Mouse (Mus musculus): ENCODE results near the gene Cyb561d2. TPM values are rescaled to one million over a fixed set of nuclear protein-coding genes. Genes with fewer than 3 reads are reported as not detected.

Gene Cyb561d2
- total and polyA plus RNA-seq, 2 experiments: 11.0 to 33.7 TPM

DNA sequence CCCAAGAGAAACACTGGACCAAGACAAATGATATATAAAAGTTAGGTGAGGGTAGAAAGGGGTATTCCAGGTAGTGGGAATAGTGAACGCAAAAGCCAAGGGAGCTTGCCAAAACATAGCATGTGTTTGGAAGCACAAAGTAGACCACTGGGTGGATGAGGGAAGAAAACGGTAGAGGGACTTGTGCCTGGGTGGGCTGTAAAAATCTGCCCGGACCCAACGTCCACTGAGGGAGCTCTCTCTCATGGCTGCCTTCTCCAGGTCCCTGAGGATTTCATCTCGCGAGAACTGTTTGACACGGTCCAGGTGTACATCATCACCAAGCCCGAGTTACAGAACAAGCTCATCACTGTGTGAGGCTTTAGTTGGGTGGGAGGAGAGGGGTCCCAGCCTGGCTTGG, 728 bp upstream of the Cyb561d2 start:
- H3K27me3 ChIP-seq (ENCODE audit: control insufficient read depth, insufficient read depth, low read length): no peaks in the 10 kb centered on the region
- TF ChIP-seq CTCF (IDR thresholded peaks at IDR 0.05; ENCODE audit: low read depth, low read length) (no peak), POLR2A (IDR thresholded peaks at IDR 0.05; ENCODE audit: extremely low read depth, insufficient read depth, low read length) (no peak)
- no peak overlapping the region; the same call in 1 of the 2 replicates for H3K9ac ChIP-seq (ENCODE audit: low read depth, low read length)
- no peak for DNase-seq (ENCODE audit: extremely low read depth, low read depth, low spot score)
- H3K79me2 ChIP-seq (ENCODE audit: control insufficient read depth, insufficient read depth, low read length): no peaks in the 10 kb centered on the region
- no peak overlapping the region for H3K4me3 ChIP-seq (ENCODE audit: insufficient read depth, low read depth, low read length)
- no peaks in the 10 kb centered on the region; the same call in 1 of the 2 replicates for H3K36me3 ChIP-seq (ENCODE audit: control insufficient read depth, insufficient read depth, low read length)
- H3K4me1 ChIP-seq (ENCODE audit: control insufficient read depth, insufficient read depth, low read length): peaks cover 7% of the 10 kb centered on the region; the same call in 1 of the 2 replicates
- H3K27ac ChIP-seq (replicated peaks; ENCODE audit: insufficient read depth, low read depth, low read length): no peak overlapping the region
- 44% methylated on average over 8 of the region's 8 CpGs for WGBS

DNA sequence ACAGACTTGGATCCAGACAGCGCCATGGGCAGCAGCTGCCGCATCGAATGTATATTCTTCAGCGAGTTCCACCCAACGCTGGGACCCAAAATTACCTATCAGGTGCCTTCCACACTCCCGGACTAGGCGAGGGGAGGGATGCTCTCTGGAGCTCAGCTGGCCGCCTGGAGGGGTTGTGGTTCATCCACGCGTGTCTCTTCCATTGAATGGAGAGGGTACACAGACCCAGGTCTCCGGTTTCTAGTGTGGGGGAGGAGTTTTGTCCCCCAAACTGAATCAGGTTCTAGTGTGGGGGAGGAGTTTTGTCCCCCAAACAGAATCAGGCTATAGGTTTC, 326 bp upstream of the Cyb561d2 start:
- 1% methylated on average over 11 of the region's 11 CpGs for WGBS
- peak overlapping the region; percentile 74 for H3K4me3 ChIP-seq (ENCODE audit: insufficient read depth, low read depth, low read length)
- H3K9ac ChIP-seq (ENCODE audit: low read depth, low read length): peak overlapping the region; percentile 63
- DNase-seq (ENCODE audit: extremely low read depth, low read depth, low spot score): no peak
- TF ChIP-seq POLR2A (IDR thresholded peaks at IDR 0.05; ENCODE audit: extremely low read depth, insufficient read depth, low read length): no peak
- no peak for TF ChIP-seq CTCF (IDR thresholded peaks at IDR 0.05; ENCODE audit: low read depth, low read length)
- no peaks in the 10 kb centered on the region for H3K27me3 ChIP-seq (ENCODE audit: control insufficient read depth, insufficient read depth, low read length)
- H3K36me3 ChIP-seq (ENCODE audit: control insufficient read depth, insufficient read depth, low read length): no peaks in the 10 kb centered on the region; the same call in 1 of the 2 replicates
- peaks cover 7% of the 10 kb centered on the region for H3K4me1 ChIP-seq (ENCODE audit: control insufficient read depth, insufficient read depth, low read length)
- H3K27ac ChIP-seq (replicated peaks; ENCODE audit: insufficient read depth, low read depth, low read length): peak overlapping the region; percentile 20; the same call in 1 of the 2 replicates
- H3K79me2 ChIP-seq (ENCODE audit: control insufficient read depth, insufficient read depth, low read length): peaks cover 3% of the 10 kb centered on the region; the same call in 1 of the 2 replicates

DNA sequence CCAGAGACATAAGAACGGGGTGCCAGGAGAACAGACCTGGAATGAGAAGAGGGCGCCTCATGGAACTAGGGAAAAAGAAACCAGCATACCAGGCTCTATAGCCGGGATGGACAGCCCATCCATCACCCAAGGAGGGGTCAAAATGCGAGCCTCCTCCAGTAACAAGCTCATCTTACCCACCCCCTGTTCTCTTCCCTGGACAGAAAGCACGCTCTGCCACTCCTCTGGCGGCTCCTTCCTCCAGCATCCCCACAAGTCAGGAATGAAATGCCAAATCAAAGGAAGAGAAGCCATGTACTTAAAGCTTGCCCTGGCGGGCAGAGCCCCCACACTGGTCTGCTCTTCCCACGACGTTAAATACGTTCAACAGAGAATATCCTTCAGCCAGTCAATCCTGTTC, 988 bp downstream of the Cyb561d2 start:
- no peaks in the 10 kb centered on the region for H3K27me3 ChIP-seq (ENCODE audit: control insufficient read depth, insufficient read depth, low read length)
- no peak overlapping the region for H3K27ac ChIP-seq (replicated peaks; ENCODE audit: insufficient read depth, low read depth, low read length)
- H3K36me3 ChIP-seq (ENCODE audit: control insufficient read depth, insufficient read depth, low read length): no peaks in the 10 kb centered on the region; the same call in 1 of the 2 replicates
- peaks cover 10% of the 10 kb centered on the region; the same call in 1 of the 2 replicates for H3K79me2 ChIP-seq (ENCODE audit: control insufficient read depth, insufficient read depth, low read length)
- no peak for TF ChIP-seq POLR2A (IDR thresholded peaks at IDR 0.05; ENCODE audit: extremely low read depth, insufficient read depth, low read length)
- TF ChIP-seq CTCF (IDR thresholded peaks at IDR 0.05; ENCODE audit: low read depth, low read length): no peak
- peaks cover 15% of the 10 kb centered on the region for H3K4me1 ChIP-seq (ENCODE audit: control insufficient read depth, insufficient read depth, low read length)
- no peak overlapping the region for H3K4me3 ChIP-seq (ENCODE audit: insufficient read depth, low read depth, low read length)
- no peak overlapping the region for H3K9ac ChIP-seq (ENCODE audit: low read depth, low read length)
- WGBS: 45% methylated on average over 10 of the region's 10 CpGs
- no peak for DNase-seq (ENCODE audit: extremely low read depth, low read depth, low spot score)

DNA sequence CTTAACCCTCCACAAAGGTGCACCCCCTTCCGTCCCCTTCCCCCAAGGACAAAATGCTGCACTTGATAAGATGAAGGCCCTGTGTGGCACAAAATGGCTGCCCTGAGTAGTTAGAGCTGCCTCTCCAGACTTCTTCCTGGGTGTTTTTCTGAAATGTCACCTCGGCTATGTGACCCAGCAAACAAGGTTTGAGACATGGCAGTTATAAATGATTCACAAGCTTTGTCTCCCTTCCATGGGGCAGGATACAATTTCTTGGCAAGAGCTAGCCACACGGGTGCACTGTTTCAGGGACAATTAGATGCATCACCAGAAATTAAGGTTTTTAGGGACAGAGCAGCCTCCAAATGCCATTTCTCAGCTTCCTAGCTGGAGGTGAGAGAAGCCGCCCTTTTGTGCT, 1.6 kb downstream of the Cyb561d2 start:
- DNase-seq (ENCODE audit: extremely low read depth, low read depth, low spot score): no peak
- peaks cover 16% of the 10 kb centered on the region; the same call in 1 of the 2 replicates for H3K79me2 ChIP-seq (ENCODE audit: control insufficient read depth, insufficient read depth, low read length)
- TF ChIP-seq CTCF (IDR thresholded peaks at IDR 0.05; ENCODE audit: low read depth, low read length) (no peak), POLR2A (IDR thresholded peaks at IDR 0.05; ENCODE audit: extremely low read depth, insufficient read depth, low read length) (no peak)
- no peak overlapping the region for H3K9ac ChIP-seq (ENCODE audit: low read depth, low read length)
- H3K4me3 ChIP-seq (ENCODE audit: insufficient read depth, low read depth, low read length): no peak overlapping the region
- H3K27ac ChIP-seq (replicated peaks; ENCODE audit: insufficient read depth, low read depth, low read length): no peak overlapping the region
- no peaks in the 10 kb centered on the region for H3K27me3 ChIP-seq (ENCODE audit: control insufficient read depth, insufficient read depth, low read length)
- 68% methylated on average over 4 of the region's 4 CpGs for WGBS
- H3K36me3 ChIP-seq (ENCODE audit: control insufficient read depth, insufficient read depth, low read length): no peaks in the 10 kb centered on the region; the same call in 1 of the 2 replicates
- H3K4me1 ChIP-seq (ENCODE audit: control insufficient read depth, insufficient read depth, low read length): peaks cover 20% of the 10 kb centered on the region

DNA sequence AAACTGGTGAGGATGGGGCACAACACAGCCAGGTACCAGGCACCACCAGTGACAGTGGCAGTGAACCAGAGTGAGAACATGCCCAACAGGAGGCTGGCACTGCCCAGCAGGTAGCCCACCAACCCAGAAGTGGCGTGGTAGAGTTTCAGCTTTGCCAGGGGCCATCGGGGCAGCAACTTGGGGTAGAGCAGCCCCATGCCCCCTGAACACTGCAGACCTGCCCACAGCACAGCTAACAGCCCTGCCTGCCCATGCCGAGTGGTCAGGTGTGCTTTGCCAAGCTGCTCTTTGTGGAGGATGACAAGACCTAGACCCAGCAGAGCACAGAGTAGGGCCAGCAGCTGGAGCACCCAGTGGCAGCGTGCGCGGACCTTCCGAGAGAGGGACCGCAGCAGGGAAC, 2.1 kb downstream of the Cyb561d2 start:
- TF ChIP-seq CTCF (IDR thresholded peaks at IDR 0.05; ENCODE audit: low read depth, low read length): no peak
- no peak for TF ChIP-seq POLR2A (IDR thresholded peaks at IDR 0.05; ENCODE audit: extremely low read depth, insufficient read depth, low read length)
- Histone ChIP-seq H3K27me3 (ENCODE audit: control insufficient read depth, insufficient read depth, low read length) (no peaks in the 10 kb centered on the region), H3K4me3 (ENCODE audit: insufficient read depth, low read depth, low read length) (no peak overlapping the region), H3K27ac (replicated peaks; ENCODE audit: insufficient read depth, low read depth, low read length) (no peak overlapping the region), H3K4me1 (ENCODE audit: control insufficient read depth, insufficient read depth, low read length) (peaks cover 24% of the 10 kb centered on the region), H3K36me3 (ENCODE audit: control insufficient read depth, insufficient read depth, low read length) (no peaks in the 10 kb centered on the region; the same call in 1 of the 2 replicates), H3K9ac (ENCODE audit: low read depth, low read length) (no peak overlapping the region), H3K79me2 (ENCODE audit: control insufficient read depth, insufficient read depth, low read length) (peaks cover 20% of the 10 kb centered on the region; the same call in 1 of the 2 replicates)
- 96% methylated on average over 8 of the region's 8 CpGs for WGBS
- DNase-seq (ENCODE audit: extremely low read depth, low read depth, low spot score): no peak

DNA sequence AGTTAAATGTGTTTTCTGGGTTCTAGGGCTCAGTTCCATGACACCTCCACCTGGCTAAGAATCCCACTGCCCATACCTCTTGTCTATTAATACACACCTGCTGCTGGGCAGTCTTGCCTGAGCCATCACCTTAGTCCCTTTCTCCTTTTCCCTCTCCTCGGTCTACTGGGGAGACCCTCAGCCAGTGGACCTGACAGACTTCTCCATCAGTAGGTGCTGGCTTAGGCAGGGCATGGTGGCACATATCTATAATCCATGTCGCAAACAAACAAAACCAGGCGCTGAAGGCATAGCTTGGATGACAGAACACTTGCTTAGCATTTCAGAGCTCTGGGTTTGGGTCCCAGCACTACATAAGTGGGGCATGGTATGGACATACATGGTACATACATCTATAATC, 3.3 kb downstream of the Cyb561d2 start:
- no peak overlapping the region for H3K27ac ChIP-seq (replicated peaks; ENCODE audit: insufficient read depth, low read depth, low read length)
- no peaks in the 10 kb centered on the region for H3K27me3 ChIP-seq (ENCODE audit: control insufficient read depth, insufficient read depth, low read length)
- peaks cover 28% of the 10 kb centered on the region; the same call in 1 of the 2 replicates for H3K79me2 ChIP-seq (ENCODE audit: control insufficient read depth, insufficient read depth, low read length)
- no peaks in the 10 kb centered on the region; the same call in 1 of the 2 replicates for H3K36me3 ChIP-seq (ENCODE audit: control insufficient read depth, insufficient read depth, low read length)
- DNase-seq (ENCODE audit: extremely low read depth, low read depth, low spot score): no peak
- H3K4me1 ChIP-seq (ENCODE audit: control insufficient read depth, insufficient read depth, low read length): peaks cover 24% of the 10 kb centered on the region
- H3K9ac ChIP-seq (ENCODE audit: low read depth, low read length): no peak overlapping the region
- TF ChIP-seq CTCF (IDR thresholded peaks at IDR 0.05; ENCODE audit: low read depth, low read length) (no peak), POLR2A (IDR thresholded peaks at IDR 0.05; ENCODE audit: extremely low read depth, insufficient read depth, low read length) (no peak)
- WGBS: 88% methylated on average over 3 of the region's 3 CpGs
- no peak overlapping the region for H3K4me3 ChIP-seq (ENCODE audit: insufficient read depth, low read depth, low read length)
